ENCODE assay signal across 15 mouse cellular contexts in genomic region chr13:30764014-30764740, GRCm38 (mm10). TPM values are rescaled to one million over a fixed set of nuclear protein-coding genes. Genes with fewer than 3 reads are reported as not detected.
DNase-seq lines count a peak whose midpoint lies in the region; ATAC-seq lines count a peak whose summit lies in the region.
"Had no signal": no experiment of that assay in that cellular context is flagged by ENCODE, and none has a peak within 500 bp of the region (broad histone marks: within the 10 kb centered on the region; RNA-seq: fewer than 3 reads in every experiment).

No protein-coding gene starts in this region.

- no peak overlapping the region for H3K4me2 ChIP-seq in kidney, embryonic 14.5 days (replicated peaks; ENCODE audit: low read depth, low read length)
- H3K4me2 ChIP-seq: embryonic facial prominence, embryonic 15.5 days; forebrain, embryonic 13.5 days; hindbrain, embryonic 12.5 days; liver, embryonic 11.5 days had no signal

- intact Hi-C loops in heart, postnatal 25 days (cut with DNase I): no loop called here

- 78% methylated on average over 8 of the region's 8 CpGs for WGBS in kidney, embryonic 14.5 days

- no peaks in the 10 kb centered on the region for H3K4me1 ChIP-seq in kidney, embryonic 14.5 days (ENCODE audit: control insufficient read depth, insufficient read depth, low read length)
- H3K4me1 ChIP-seq: embryonic facial prominence, embryonic 15.5 days; forebrain, embryonic 13.5 days; hindbrain, embryonic 12.5 days; midbrain, embryonic 10.5 days had no signal

- peak; percentile 45; the same call in 1 of the 2 replicates for ATAC-seq in common myeloid progenitor, adult 5-6 weeks (replicated peaks; ENCODE audit: low read depth, poor library complexity, severe bottlenecking)
- ATAC-seq in neutrophil, adult 5-6 weeks (ENCODE audit: extremely low read depth, insufficient number of reproducible peaks, low FRiP score, poor library complexity, severe bottlenecking): peak; percentile 62
- ATAC-seq in kidney, embryonic 14.5 days (ENCODE audit: low FRiP score, low TSS enrichment): no peak
- ATAC-seq: forebrain, embryonic 13.5 days had no signal

- H3K27ac ChIP-seq in kidney, embryonic 14.5 days (ENCODE audit: low read depth, low read length): no peak overlapping the region
- H3K27ac ChIP-seq: embryonic facial prominence, embryonic 15.5 days; forebrain, embryonic 13.5 days; hindbrain, embryonic 12.5 days; midbrain, embryonic 10.5 days had no signal

- no peak overlapping the region for H3K4me3 ChIP-seq in kidney, embryonic 14.5 days (ENCODE audit: low read length)
- H3K4me3 ChIP-seq: embryonic facial prominence, embryonic 15.5 days; forebrain, embryonic 13.5 days; hindbrain, embryonic 12.5 days; midbrain, embryonic 10.5 days had no signal

- no peaks in the 10 kb centered on the region for H3K9me3 ChIP-seq in kidney, embryonic 14.5 days (ENCODE audit: control insufficient read depth, low read length)
- H3K9me3 ChIP-seq: embryonic facial prominence, embryonic 15.5 days; forebrain, embryonic 13.5 days; hindbrain, embryonic 12.5 days; midbrain, embryonic 10.5 days had no signal

- H3K9ac ChIP-seq in kidney, embryonic 14.5 days (ENCODE audit: low read depth, low read length): no peak overlapping the region
- H3K9ac ChIP-seq: embryonic facial prominence, embryonic 15.5 days; forebrain, embryonic 13.5 days; hindbrain, embryonic 12.5 days had no signal

- peak; percentile 48 for DNase-seq in heart, adult 8-10 months (ENCODE audit: low spot score)
- DNase-seq in heart, postnatal 25 days (ENCODE audit: low spot score): no peak
- peak; percentile 72 for DNase-seq in induced T-regulatory cell, adult 2 months (ENCODE audit: low read depth)
- DNase-seq in right cerebral cortex, adult 2 months (ENCODE audit: low spot score in 2 of 2): no peak
- DNase-seq: adrenal gland, adult 8-10 months; kidney, adult 11 months; right cerebral cortex, postnatal 4 days had no signal

- H3K36me3 ChIP-seq in kidney, embryonic 14.5 days (ENCODE audit: control insufficient read depth, insufficient read depth, low read length): no peaks in the 10 kb centered on the region
- H3K36me3 ChIP-seq: embryonic facial prominence, embryonic 15.5 days; hindbrain, embryonic 12.5 days; midbrain, embryonic 10.5 days had no signal

- no peaks in the 10 kb centered on the region for H3K27me3 ChIP-seq in kidney, embryonic 14.5 days (ENCODE audit: control insufficient read depth, insufficient read depth, low read length)
- H3K27me3 ChIP-seq: embryonic facial prominence, embryonic 15.5 days; forebrain, embryonic 13.5 days; hindbrain, embryonic 12.5 days had no signal

RNA-seq across cellular contexts. Expression of gene Irf4, which starts 15.2 kb away (rescaled TPM):
- total RNA-seq in heart, adult 8-10 months (2022): 1 to 10 TPM in 3 of 4 experiments, under 1 TPM in 1; 0.88 to 1.9 (median 1.3) TPM
- 1 to 10 TPM in 1 of 2 experiments, under 1 TPM in 1; 0.99 to 1.3 TPM for total RNA-seq in heart, postnatal 25 days (2021)
- 0.50 and 7.2 TPM in 2 replicates for total RNA-seq in common myeloid progenitor, adult 5-6 weeks (2017)
- total RNA-seq in neutrophil, adult 5-6 weeks (2017): 62.0 and 67.5 TPM in 2 replicates
- 0.19 and 0.27 TPM in 2 replicates for polyA plus RNA-seq in kidney, embryonic 14.5 days (2014; fragmentation: Nextera tagmentation; extraction: Ambion mirVana)
- polyA plus RNA-seq: midbrain, embryonic 10.5 days had no signal

Comparison
In these comparisons a context has a peak if more than half of its experiments do, and no peak if none do; other contexts are left out.
1. DNase-seq: peak in heart, adult 8-10 months (single experiment) and induced T-regulatory cell, adult 2 months (single experiment); none in heart, postnatal 25 days (single experiment) and right cerebral cortex, adult 2 months (0 of 2).